Mouse (Mus musculus): ENCODE results near the gene Csf2rb.
A peak's percentile ranks its signal among the peaks of the same experiment; 100 is the strongest.

Gene Csf2rb

DNA sequence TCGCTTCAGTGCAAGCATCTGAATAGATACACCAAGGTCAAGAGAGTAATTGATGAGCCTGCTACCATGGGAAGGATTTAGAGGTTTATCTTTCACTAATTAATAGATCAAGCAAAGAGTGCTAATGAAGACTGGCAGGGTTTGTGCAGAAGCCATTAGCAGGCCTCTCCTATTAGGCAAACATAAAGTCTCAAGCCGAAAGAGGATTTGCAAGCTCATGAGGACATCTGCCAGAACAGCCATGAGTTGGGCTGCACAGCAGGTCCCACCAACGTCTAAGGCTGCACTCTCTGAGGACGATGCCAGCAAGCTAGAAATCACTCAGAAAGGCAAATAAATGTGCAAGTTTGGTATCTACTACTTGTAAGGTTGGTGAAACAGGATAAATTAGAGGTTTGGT lies 55.2 kb downstream of the Csf2rb start:
- DNase-seq = no peak

DNA sequence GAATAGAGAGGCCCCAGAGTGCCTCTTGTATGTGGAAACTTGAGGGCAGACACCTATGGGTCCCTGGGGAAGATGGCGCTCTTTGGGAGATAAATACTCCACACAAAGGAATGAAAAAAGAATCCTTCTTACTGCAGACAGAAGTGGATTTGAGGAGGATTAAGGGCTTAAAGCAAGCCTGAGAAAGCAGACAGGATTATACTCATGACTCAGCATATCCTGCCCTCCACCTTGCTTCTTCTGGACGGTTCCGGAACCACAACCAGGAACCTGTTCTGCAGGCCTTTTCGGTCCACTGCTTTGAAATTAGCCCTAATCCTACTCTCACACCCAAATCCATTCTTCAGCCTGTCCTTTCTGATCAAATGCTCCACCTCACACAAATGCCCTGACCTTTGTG lies 56.6 kb downstream of the Csf2rb start:
- DNase-seq = no peak

DNA sequence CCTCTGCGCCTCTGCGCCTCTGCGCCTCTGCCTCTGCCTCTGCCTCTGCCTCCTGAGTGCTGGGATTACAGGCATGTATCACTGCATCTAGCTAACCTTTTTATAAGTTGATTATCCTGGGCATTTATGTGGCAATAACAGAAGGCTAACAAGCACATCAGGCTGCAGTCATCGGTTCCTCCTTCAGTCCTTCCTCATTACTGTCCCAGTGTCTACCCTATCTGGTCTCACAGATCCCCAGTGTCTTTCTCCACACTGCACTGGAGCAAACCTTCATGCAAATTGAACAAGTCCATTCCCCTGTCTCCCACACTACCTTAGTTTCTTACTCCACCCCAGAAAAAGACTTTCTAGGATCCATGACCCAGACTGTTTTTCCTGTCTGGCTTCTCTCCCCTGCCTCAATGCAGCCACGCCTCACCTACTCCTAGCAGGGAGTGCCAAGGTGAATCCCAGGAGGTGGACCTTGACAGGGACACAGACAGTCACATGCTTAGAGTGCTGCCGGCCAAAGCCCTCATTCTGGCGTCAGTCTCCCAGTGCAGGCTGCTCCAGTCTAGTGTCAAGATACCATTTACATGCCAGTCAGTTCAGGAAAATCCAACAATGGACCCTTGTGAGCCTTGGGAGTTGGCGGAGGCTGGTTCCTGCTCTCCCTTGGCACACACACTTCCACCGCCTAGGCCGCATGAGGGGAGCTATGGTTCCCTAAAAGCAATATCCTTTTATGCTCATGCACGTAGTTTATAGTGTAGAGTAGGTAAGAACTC lies 58.1 kb downstream of the Csf2rb start:
- no peak for DNase-seq

DNA sequence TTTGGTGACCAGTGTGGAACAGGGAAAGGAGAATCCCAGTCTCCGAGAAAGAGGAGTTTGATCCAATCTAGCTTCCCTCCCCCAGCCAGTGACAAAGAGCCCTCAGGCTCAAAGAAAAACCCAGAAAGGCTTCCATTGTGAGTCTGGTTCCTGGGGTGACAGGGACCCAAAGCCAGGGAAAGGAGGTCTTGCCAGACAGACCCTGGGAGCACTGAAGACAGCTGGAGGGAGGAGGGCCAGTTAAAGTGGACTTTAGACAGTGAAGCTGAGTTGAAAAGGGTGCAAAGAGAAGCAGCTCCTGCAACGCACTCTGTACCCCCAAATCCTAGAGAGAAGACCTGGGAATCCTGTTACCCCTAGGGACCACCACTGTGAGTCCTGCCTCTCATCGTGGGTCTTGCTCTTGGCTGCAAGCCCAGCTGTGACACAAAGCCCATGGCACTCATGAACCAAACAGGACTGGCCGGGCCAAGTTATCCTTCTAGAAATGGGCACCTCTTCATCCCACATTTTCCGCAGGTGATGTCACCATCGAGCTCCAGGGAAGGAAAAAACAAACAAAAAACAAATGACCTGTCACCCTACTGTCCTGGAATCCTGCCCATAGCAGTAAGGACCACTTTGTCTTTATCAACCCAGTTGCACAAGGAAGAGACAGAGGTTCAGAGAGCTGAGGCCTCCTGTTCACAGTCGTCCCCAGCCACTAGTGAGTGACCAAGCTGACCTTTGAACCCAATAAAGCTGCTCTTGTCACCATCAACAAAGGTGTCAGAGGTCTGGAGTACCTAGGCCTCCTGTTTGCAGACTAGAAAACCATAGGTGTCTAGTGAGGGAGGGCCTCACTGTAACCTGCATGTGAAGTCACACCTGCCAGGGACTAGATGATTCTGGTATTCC lies 58.9 kb downstream of the Csf2rb start:
- DNase-seq = no peak

DNA sequence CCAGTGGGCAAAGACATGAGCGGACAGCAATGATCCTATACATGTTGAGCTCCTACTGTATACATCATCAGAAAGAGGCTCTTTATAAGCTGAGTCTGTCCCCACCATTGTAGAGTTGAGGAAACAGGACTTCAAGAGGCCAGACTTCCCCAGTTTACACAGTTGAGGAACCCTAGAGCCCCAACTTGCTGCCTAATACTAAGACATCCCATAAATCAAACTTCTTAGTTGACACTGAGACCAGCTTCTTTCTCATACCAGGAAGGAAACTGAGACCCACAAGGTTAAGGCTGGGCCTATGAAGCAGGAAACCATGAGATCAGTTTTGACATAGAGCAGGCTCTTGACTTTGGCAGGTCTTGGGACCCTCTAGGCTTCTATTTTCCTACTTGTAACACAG lies 60.0 kb downstream of the Csf2rb start:
- no peak for DNase-seq

DNA sequence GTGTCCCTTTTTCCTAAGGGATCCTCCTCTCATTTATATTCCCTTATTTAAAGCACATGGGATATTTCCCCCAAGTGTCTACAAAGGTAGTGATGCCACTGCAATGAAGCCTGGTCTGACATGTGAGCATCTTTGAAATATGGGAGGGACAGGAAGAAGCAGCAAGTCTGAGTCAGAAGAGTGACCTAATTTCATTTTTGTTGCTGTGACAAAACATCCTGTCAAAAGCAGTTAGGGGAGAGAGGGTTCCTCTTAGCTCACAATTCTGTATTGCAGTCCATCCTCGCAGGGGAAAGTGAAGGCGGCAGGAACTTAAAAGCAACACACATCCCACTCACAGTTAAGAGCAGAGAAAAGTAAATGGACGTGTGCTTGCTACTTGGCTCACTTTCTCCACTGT lies 65.3 kb downstream of the Csf2rb start:
- peak; percentile 32 for DNase-seq

DNA sequence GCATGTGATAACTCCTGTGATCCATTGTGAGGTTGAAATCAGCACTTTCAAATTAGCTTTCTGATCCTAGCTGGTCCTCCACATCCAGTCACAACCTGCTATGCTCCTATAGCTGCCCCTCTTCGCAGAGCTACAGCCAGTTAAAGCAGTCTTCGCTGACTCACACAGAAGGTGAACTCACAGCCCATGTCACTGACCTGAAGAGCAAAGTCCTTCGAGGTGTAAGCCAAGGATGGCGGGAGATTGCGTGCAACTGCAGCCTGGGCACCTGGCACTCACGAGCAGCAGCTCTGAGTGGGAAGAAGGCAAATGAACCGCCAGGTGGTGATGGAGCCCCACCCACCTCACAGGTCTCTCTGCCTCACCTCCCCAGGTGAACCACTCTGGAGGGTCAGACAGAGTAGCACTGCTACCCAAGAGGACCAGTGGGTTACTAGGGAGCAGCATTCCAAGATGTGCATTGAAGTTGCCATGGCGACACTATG lies 70.0 kb downstream of the Csf2rb start, which contains the start of gene Tex33:
Gene Tex33 (minus strand): TSS at position 435 of the 485 bp plus-strand sequence.
- no peak for DNase-seq

DNA sequence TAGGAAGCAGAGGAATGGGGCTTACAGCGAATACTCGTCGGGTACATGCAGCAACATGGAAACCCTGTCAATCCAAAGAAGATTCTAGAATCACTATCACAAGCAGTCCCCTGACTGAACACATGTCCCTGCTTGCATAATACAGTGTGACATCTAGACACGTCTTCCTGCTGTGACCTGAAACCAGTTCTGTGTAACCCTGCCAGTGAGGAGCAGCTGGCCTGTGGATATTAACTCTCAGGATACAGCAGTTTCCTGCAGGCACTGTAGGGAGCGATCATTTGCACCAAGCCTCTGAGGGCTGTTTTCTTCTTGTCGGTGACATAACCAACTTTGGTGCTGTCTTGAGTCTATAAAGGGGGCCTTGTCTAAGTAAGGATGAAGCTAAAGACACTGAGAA lies 75.8 kb downstream of the Csf2rb start:
- no peak for DNase-seq

DNA sequence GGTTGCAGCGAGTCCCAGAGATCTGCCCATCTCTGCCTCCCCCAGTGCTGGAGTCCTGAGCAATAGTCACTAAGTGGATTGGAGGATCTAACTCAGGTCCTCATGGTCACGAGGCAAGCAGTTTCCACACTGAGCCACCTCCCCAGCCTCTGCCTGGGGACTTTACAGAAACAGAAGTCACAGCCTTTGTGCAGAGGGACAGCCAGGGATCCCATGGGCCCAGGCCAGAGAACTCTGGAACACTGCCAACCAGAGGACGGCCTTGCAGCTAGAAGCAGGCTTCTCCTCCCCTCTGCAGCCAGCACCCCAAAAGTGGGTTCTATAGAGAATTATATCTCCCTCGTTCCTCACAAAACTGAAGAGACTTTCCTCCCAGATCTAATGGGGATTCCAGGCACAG lies 76.4 kb downstream of the Csf2rb start:
- no peak for DNase-seq

DNA sequence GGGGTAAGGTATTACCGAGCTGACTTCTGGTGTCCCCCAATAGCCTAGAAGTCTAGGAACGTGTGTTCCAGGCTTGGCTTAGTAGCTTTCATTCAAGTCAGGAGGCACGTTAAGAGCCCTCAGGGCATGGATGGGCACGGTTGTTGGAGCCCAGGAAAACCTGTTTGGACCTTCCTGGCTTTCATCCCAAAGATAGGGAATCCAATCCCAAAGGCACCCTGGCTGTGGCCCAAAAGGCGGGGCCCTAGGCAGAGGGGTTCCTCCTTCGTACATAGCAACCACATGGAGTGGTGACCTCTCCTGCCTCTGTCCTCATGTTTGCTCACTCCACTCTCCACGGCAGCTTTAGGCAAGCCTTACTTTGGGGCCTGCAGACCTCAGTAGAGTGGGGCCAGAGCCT lies 76.9 kb downstream of the Csf2rb start:
- DNase-seq = no peak

DNA sequence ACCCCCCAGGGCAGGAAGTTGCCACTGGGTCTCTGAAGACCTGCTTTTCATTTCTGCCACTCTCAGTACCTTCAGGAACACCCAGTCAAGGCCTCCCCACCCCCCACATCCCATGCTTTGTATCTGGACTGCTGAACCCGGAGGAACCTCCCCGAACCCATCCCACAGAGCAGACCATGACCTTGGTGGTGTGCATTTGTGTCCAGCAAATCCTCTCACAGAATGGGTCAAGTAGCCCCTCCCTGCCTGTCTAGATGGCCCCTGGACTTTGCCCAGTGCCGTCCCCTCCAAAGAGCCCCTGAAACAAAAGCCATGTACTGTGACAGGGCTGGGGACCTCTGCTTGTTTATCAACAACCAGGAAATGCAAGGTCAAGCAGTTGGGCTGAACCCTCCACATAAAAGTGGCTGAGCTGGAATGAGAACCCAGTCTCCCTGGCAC lies 77.8 kb downstream of the Csf2rb start:
- no peak for DNase-seq

Data from thymus, postnatal 25 days (tissue).